Mouse (Mus musculus) forebrain, embryonic 11.5 days (tissue): Measurements from ENCODE around the gene Cbr1. TPM values are rescaled to one million over a fixed set of nuclear protein-coding genes. Genes with fewer than 3 reads are reported as not detected.

Experiments
- ATAC-seq: fragments of 200-750 bp; cut with Nextera tagmentation; replicated peaks from 2 replicates; pipeline ENCODE4 v1.8.0; 2017; ENCODE audit warnings: moderate TSS enrichment; ENCODE audit not compliant: low FRiP score
- DNase-seq: peaks from one replicate; pipeline ENCODE4 v3.0.0-alpha.2; 2017; ENCODE audit warnings: low spot score
- H3K27ac ChIP-seq: fragments of 300-500 bp; sonication (generic); 2 replicates; pipeline ENCODE4 v1.5.1; 2014; ENCODE audit warnings: low read depth, low read length
- H3K27me3 ChIP-seq: fragments of 300-500 bp; sonication (generic); 2 replicates; pipeline ENCODE4 v1.6.1; 2014; ENCODE audit warnings: mild to moderate bottlenecking, low read length, mixed read lengths; ENCODE audit not compliant: control insufficient read depth, insufficient read depth
- H3K36me3 ChIP-seq: fragments of 300-500 bp; sonication (generic); 2 replicates; pipeline ENCODE4 v1.6.1; 2014; ENCODE audit warnings: mild to moderate bottlenecking, low read length, moderate library complexity, mixed read lengths; ENCODE audit not compliant: control insufficient read depth, insufficient read depth
- H3K4me1 ChIP-seq: fragments of 300-500 bp; sonication (generic); replicated peaks from 2 replicates; pipeline ENCODE4 v1.6.1; 2014; ENCODE audit warnings: low read length, mixed read lengths; ENCODE audit not compliant: control insufficient read depth, insufficient read depth
- H3K4me2 ChIP-seq: fragments of 300-500 bp; sonication (generic); 2 replicates; pipeline ENCODE4 v1.6.1; 2014; ENCODE audit warnings: low read depth, mild to moderate bottlenecking, low read length, moderate library complexity, mixed read lengths; ENCODE audit not compliant: severe bottlenecking
- H3K4me3 ChIP-seq: fragments of 300-500 bp; sonication (generic); 2 replicates; pipeline ENCODE4 v1.5.1; 2014; ENCODE audit warnings: low read depth, low read length
- H3K9ac ChIP-seq: fragments of 300-500 bp; sonication (generic); 2 replicates; pipeline ENCODE4 v1.6.1; 2014; ENCODE audit warnings: low read length
- H3K9me3 ChIP-seq: fragments of 300-500 bp; sonication (generic); 2 replicates; pipeline ENCODE4 v1.6.1; 2016; ENCODE audit warnings: low read length, mixed read lengths; ENCODE audit not compliant: control insufficient read depth
- WGBS: fragments of 180-500 bp; shearing (Covaris S2); extraction: QIAGEN DNeasy Blood & Tissue Kit; methylation state at CpG from one replicate; pipeline ENCODE4 v1.1.7; 2014; 5-methylcytosine and 5-hydroxymethylcytosine counted together
- polyA plus RNA-seq: library from polyadenylated mRNA; unstranded; fragments of >200 nt; fragmentation: Nextera tagmentation; extraction: Ambion mirVana; gene quantifications from 2 replicates; pipeline ENCODE4 v1.2.1, GENCODE M21; 2014

The Cbr1 gene
- polyA plus RNA-seq, 1 experiment from 2014 or later = 90.6 TPM

- H3K4me3 ChIP-seq = no peak overlapping the region
- no peaks in the 10 kb centered on the region for H3K27me3 ChIP-seq
- ATAC-seq (no peak), DNase-seq (no peak)
- no peak overlapping the region for H3K4me2 ChIP-seq
- 84% methylated on average over 3 of the region's 3 CpGs for WGBS
- no peaks in the 10 kb centered on the region for H3K4me1 ChIP-seq
- no peak overlapping the region for H3K9ac ChIP-seq
- H3K9me3 ChIP-seq = no peaks in the 10 kb centered on the region
- H3K27ac ChIP-seq = no peak overlapping the region
- no peaks in the 10 kb centered on the region for H3K36me3 ChIP-seq
Measured at GRCm38 (mm10) chr16:93592711-93593110, 12.9 kb upstream of the Cbr1 start.

- Histone ChIP-seq H3K27me3 (no peaks in the 10 kb centered on the region), H3K4me1 (no peaks in the 10 kb centered on the region), H3K36me3 (no peaks in the 10 kb centered on the region), H3K9me3 (no peaks in the 10 kb centered on the region), H3K4me2 (no peak overlapping the region), H3K4me3 (no peak overlapping the region), H3K9ac (no peak overlapping the region), H3K27ac (no peak overlapping the region)
- DNase-seq = no peak
- 88% methylated on average over 8 of the region's 8 CpGs for WGBS
- ATAC-seq = no peak
Measured at GRCm38 (mm10) chr16:93593406-93593805, 12.2 kb upstream of the Cbr1 start.

DNA sequence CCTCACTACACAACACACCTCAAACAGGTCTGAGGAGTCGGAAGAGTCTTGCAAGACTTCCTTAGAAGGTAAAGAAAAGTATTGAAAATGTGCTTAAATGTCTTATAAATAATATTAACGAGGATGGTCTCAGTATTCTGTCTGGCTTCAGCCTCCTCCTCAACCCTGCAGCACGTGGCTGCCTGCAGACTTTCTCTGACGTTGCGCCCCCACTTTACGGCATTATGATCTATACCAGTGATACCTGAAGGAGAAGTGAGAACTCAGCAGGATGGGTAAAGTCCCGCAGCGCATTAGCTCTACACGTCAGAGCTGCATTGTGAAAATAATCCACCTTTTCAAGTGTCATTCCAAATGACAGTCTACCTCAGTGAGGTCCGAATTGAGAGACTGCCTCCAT, 11.2 kb upstream of the Cbr1 start:
- no peak overlapping the region for H3K9ac ChIP-seq
- 91% methylated on average over 10 of the region's 10 CpGs for WGBS
- no peaks in the 10 kb centered on the region for H3K4me1 ChIP-seq
- H3K27me3 ChIP-seq = no peaks in the 10 kb centered on the region
- H3K36me3 ChIP-seq = no peaks in the 10 kb centered on the region
- no peak overlapping the region for H3K27ac ChIP-seq
- H3K9me3 ChIP-seq = no peaks in the 10 kb centered on the region
- peak; percentile 43 for DNase-seq
- H3K4me3 ChIP-seq = no peak overlapping the region
- H3K4me2 ChIP-seq = no peak overlapping the region
- ATAC-seq = no peak

DNA sequence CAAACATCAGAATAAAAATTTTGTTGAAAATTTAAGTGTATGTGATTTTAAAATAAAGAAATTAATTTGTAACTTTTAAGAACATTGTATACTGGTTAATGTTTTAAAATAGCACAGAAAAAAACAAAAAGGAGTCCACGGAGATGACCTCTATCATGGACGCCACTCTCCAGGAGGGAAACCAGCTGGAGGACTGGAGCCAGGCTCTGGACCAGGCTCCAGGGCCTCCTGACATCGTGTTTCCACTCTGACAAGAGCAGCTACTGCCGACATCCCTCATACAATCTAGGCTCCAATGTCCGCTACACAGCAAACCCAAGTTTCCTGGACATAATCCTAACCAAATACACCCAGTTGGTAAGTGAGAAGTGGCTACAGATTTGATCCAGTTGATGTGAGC, 9.9 kb upstream of the Cbr1 start:
- Histone ChIP-seq H3K27me3 (no peaks in the 10 kb centered on the region), H3K9ac (no peak overlapping the region), H3K27ac (no peak overlapping the region), H3K4me3 (no peak overlapping the region), H3K9me3 (no peaks in the 10 kb centered on the region), H3K4me2 (no peak overlapping the region), H3K4me1 (no peaks in the 10 kb centered on the region), H3K36me3 (no peaks in the 10 kb centered on the region)
- no peak for ATAC-seq
- no peak for DNase-seq
- 86% methylated on average over 5 of the region's 5 CpGs for WGBS

DNA sequence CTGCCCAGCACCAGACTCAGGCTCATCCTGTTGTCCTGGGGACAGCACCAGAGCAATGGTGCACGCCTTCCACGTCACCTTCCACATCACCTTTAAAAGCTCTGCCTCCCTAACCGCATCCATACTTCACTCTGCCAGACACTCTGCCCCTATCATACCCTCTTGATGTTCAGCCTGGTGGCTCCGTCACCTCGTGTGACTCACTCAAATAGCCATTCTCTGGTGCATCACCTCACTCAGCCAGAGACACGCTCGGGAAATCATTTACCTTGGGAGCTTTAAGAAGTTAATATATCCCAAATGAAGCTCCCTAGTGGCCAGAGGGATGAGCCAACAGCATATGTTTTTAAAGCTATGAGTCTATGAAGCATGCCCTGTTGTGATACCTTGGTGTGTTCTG, 8.8 kb upstream of the Cbr1 start:
- 92% methylated on average over 7 of the region's 7 CpGs for whole genome bisulfite sequencing
- H3K4me3 ChIP-seq = no peak overlapping the region
- no peak overlapping the region for H3K4me2 ChIP-seq
- no peaks in the 10 kb centered on the region for H3K27me3 ChIP-seq
- no peak overlapping the region for H3K27ac ChIP-seq
- no peak overlapping the region for H3K9ac ChIP-seq
- ATAC-seq (no peak), DNase-seq (no peak)
- no peaks in the 10 kb centered on the region for H3K36me3 ChIP-seq
- no peaks in the 10 kb centered on the region for H3K4me1 ChIP-seq
- H3K9me3 ChIP-seq = no peaks in the 10 kb centered on the region

DNA sequence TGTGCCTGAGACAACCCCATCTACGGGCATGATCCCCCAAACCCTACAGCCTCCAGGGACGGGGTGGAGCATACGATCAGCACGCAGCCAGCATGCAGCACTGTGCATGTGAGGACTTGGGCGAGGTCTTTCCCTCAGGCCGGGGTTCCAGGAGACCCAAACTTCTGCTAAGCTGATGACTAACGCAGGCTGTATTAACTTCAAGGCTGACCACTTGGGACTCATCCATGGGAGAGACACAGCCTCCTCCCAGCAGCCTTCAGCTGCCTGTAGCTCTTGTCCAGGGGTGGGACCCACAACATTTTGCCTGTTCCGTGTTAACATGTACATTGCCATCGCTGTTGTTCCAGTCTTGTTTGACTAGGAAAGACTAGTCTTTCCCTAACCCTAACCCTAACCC, 8.1 kb upstream of the Cbr1 start:
- H3K9me3 ChIP-seq = no peaks in the 10 kb centered on the region
- H3K36me3 ChIP-seq = no peaks in the 10 kb centered on the region
- ATAC-seq (no peak), DNase-seq (no peak)
- H3K4me2 ChIP-seq = no peak overlapping the region
- H3K4me1 ChIP-seq = no peaks in the 10 kb centered on the region
- H3K4me3 ChIP-seq = no peak overlapping the region
- H3K27ac ChIP-seq = no peak overlapping the region
- H3K9ac ChIP-seq = no peak overlapping the region
- no peaks in the 10 kb centered on the region for H3K27me3 ChIP-seq
- 94% methylated on average over 9 of the region's 9 CpGs for WGBS

DNA sequence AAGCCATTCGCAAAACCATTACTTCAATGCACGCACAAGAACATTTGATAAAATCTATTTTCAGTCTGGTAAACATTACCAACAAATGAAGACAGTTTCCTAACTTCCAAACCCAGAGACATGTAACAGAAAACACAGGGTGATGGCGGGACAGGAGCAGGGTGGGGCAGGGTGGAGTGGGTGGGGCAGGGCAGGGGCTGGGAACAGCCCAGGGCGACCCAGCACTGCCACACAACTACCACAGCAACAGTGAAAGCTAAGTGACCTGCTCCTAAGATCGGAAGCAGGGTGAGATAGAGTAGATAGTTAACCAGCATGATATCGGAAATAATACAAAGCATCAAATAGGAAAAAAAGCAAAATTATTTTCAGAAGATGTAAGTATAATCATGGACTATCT, 6.2 kb upstream of the Cbr1 start:
- Histone ChIP-seq H3K9me3 (no peaks in the 10 kb centered on the region), H3K27me3 (no peaks in the 10 kb centered on the region), H3K4me2 (no peak overlapping the region), H3K9ac (no peak overlapping the region), H3K36me3 (no peaks in the 10 kb centered on the region), H3K27ac (no peak overlapping the region), H3K4me1 (no peaks in the 10 kb centered on the region), H3K4me3 (no peak overlapping the region)
- no peak for ATAC-seq
- WGBS = 90% methylated on average over 6 of the region's 6 CpGs
- DNase-seq = no peak

- DNase-seq = peak; percentile 93
- 1% methylated on average over 55 of the region's 55 CpGs for WGBS
- ATAC-seq = peak; percentile 90
- Histone ChIP-seq H3K9me3 (no peaks in the 10 kb centered on the region), H3K27me3 (no peaks in the 10 kb centered on the region), H3K4me3 (peak within 1 kb of the TSS; percentile 57), H3K9ac (peak within 1 kb of the TSS; percentile 79), H3K27ac (peak within 1 kb of the TSS; percentile 89), H3K36me3 (no peaks in the 10 kb centered on the region), H3K4me2 (peak within 1 kb of the TSS; percentile 73), H3K4me1 (no peaks in the 10 kb centered on the region)
Measured at GRCm38 (mm10) chr16:93603439-93604212, 2.0 kb upstream of the Cbr1 start, which contains the start of gene Setd4. Gene Setd4 (minus strand): TSS chr16:93604063.

DNA sequence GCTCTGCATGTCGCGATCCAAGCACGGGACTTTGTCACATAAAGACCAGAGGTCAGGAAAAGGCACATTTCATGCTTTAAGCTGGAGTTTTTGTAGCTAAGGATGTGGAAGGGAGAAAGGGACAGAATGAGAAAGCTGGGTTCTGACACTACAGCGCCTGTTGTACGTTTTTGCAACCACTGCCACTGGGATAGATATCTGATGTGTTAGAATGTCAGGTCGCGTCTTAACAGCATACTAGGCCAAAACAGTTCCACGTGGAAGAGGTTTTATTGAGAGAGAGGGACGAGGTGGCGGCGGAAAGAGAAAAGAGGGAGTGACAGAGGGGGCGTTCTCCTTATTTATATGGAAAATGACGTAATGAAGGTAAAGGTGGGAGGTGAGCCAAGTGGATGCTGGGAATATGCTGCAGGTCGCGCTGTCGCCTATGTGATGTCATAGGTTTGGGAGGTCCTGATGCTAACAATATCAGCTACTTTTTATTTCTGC, 1.1 kb upstream of the Cbr1 start:
- peak overlapping the region; percentile 79 for H3K9ac ChIP-seq
- ATAC-seq (no peak), DNase-seq (peak; percentile 62)
- no peaks in the 10 kb centered on the region for H3K36me3 ChIP-seq
- peak overlapping the region; percentile 57 for H3K4me3 ChIP-seq
- H3K9me3 ChIP-seq = no peaks in the 10 kb centered on the region
- no peak overlapping the region for H3K27ac ChIP-seq
- H3K27me3 ChIP-seq = no peaks in the 10 kb centered on the region
- H3K4me1 ChIP-seq = no peaks in the 10 kb centered on the region
- 4% methylated on average over 16 of the region's 16 CpGs for WGBS
- peak overlapping the region; percentile 73 for H3K4me2 ChIP-seq
